Mouse (Mus musculus) ES-E14 (cell line): ENCODE results near the gene Ccnk.

Experiments used
- HCFC1 ChIP-seq: IDR thresholded peaks from 2 replicates; pipeline ENCODE4 v1.6.1; 2012; ENCODE audit warnings: low read length, inconsistent platforms, borderline replicate concordance; ENCODE audit not compliant: insufficient read depth
- ZC3H11A ChIP-seq: IDR thresholded peaks from 2 replicates; pipeline ENCODE4 v1.6.1; 2012; ENCODE audit warnings: low read depth, mild to moderate bottlenecking, inconsistent platforms, low read length, borderline replicate concordance
- ZNF384 ChIP-seq: IDR thresholded peaks from 2 replicates; pipeline ENCODE4 v1.6.1; 2012; ENCODE audit warnings: low read depth, low read length, inconsistent platforms

- TF ChIP-seq ZNF384 (no peak), ZC3H11A (no peak), HCFC1 (no peak)
These were observed 15.7 kb upstream of the Ccnk start for GRCm38 (mm10) chr12:108163706-108164105.
